ENCODE assay signal across 9 mouse cellular contexts in the genomic region with DNA sequence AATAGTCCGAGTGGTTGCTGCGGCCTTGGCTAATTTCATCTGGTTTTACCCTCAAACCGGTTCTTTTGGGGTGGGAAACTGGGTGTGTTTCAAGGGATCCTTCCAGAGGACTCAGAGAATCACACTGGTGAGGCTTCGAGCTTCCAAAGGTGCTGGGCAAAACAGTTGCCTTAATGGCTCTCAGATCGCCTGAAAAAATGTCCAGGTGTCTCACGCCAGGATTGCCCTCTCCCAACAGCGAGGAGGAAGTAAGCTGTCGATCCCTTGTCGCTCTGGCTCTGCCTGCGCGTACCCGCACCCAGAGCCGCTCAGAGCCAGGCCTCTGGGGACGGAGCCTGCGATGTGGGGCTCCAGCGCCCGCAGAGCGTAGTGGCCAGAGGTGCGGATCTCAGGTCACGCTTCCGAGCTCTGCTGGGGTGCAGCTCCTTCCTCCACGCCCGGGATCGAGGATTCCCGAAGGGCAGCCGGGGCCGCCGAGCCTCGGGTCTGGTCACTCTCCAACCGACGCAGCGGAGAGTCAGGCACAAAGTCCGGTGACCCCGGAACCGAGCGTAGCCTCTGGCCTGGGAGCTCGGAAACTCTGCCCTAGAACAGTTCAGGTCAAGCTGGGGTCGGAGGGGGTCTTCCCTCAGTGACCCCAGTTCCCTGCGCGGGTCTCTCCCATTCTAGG. TPM values are rescaled to one million over a fixed set of nuclear protein-coding genes. Genes with fewer than 3 reads are reported as not detected.
DNase-seq lines count a peak whose midpoint lies in the region; ATAC-seq lines count a peak whose summit lies in the region.
"Had no signal": no experiment of that assay in that cellular context is flagged by ENCODE, and none has a peak within 500 bp of the region (broad histone marks: within the 10 kb centered on the region; RNA-seq: fewer than 3 reads in every experiment).

No protein-coding gene starts in this region.

- peak overlapping the region; percentile 93 for H3K27ac ChIP-seq in heart, embryonic 13.5 days (replicated peaks)
- no peak overlapping the region for H3K27ac ChIP-seq in embryonic facial prominence, embryonic 14.5 days (replicated peaks; ENCODE audit: low read depth, low read length)
- H3K27ac ChIP-seq in midbrain, embryonic 13.5 days = peak overlapping the region; percentile 91

- ATAC-seq in heart, embryonic 13.5 days (ENCODE audit: extremely low read depth, insufficient number of reproducible peaks, low FRiP score, low TSS enrichment) = no peak
- no peak for ATAC-seq in embryonic facial prominence, embryonic 14.5 days (ENCODE audit: low read depth)
- no peak for ATAC-seq in midbrain, embryonic 13.5 days

- peaks cover 39% of the 10 kb centered on the region for H3K27me3 ChIP-seq in heart, embryonic 13.5 days (replicated peaks)
- H3K27me3 ChIP-seq in embryonic facial prominence, embryonic 14.5 days (replicated peaks; ENCODE audit: control insufficient read depth, insufficient read depth, low read length) = peaks cover 93% of the 10 kb centered on the region
- H3K27me3 ChIP-seq in midbrain, embryonic 13.5 days = peaks cover 46% of the 10 kb centered on the region

- H3K4me2 ChIP-seq in heart, embryonic 13.5 days = peak overlapping the region; percentile 92
- peak overlapping the region; percentile 86 for H3K4me2 ChIP-seq in embryonic facial prominence, embryonic 14.5 days (ENCODE audit: low read depth, low read length)
- peak overlapping the region; percentile 66 for H3K4me2 ChIP-seq in midbrain, embryonic 13.5 days (replicated peaks)

- 4% methylated on average over 40 of the region's 40 CpGs for WGBS in heart, embryonic 13.5 days
- 6% methylated on average over 37 of the region's 40 CpGs for WGBS in embryonic facial prominence, embryonic 14.5 days
- whole genome bisulfite sequencing in midbrain, embryonic 13.5 days = 1% methylated on average over 40 of the region's 40 CpGs

- H3K9me3 ChIP-seq in heart, embryonic 13.5 days = no peaks in the 10 kb centered on the region
- H3K9me3 ChIP-seq in embryonic facial prominence, embryonic 14.5 days (ENCODE audit: control insufficient read depth, low read length) = no peaks in the 10 kb centered on the region
- no peaks in the 10 kb centered on the region for H3K9me3 ChIP-seq in midbrain, embryonic 13.5 days

- DNase-seq in heart, adult 11 months = no peak
- no peak for DNase-seq in embryonic facial prominence, embryonic 14.5 days (ENCODE audit: low spot score)
- DNase-seq in kidney, adult 9 months = peak; percentile 87
- DNase-seq in cerebellum, postnatal 25 days = no peak
- DNase-seq in right cerebral cortex, postnatal 4 days = no peak
- no peak for DNase-seq in c-Kit-positive CD71-positive TER-119-positive erythroid progenitor cells, embryonic 14.5 days (ENCODE audit: low spot score)

- H3K9ac ChIP-seq in heart, embryonic 13.5 days = peak overlapping the region; percentile 94
- peak overlapping the region; percentile 46 for H3K9ac ChIP-seq in embryonic facial prominence, embryonic 14.5 days (ENCODE audit: low read depth, low read length)
- H3K9ac ChIP-seq in midbrain, embryonic 13.5 days (replicated peaks) = peak overlapping the region; percentile 78

- peak overlapping the region; percentile 81 for H3K4me3 ChIP-seq in heart, embryonic 13.5 days
- peak overlapping the region; percentile 50 for H3K4me3 ChIP-seq in embryonic facial prominence, embryonic 14.5 days (ENCODE audit: low read depth, low read length)
- H3K4me3 ChIP-seq in midbrain, embryonic 13.5 days (replicated peaks) = peak overlapping the region; percentile 66

- H3K4me1 ChIP-seq in heart, embryonic 13.5 days = peaks cover 33% of the 10 kb centered on the region
- no peaks in the 10 kb centered on the region for H3K4me1 ChIP-seq in embryonic facial prominence, embryonic 14.5 days (ENCODE audit: control insufficient read depth, insufficient read depth, low read length)
- H3K4me1 ChIP-seq in midbrain, embryonic 13.5 days (replicated peaks) = peaks cover 82% of the 10 kb centered on the region

- no peaks in the 10 kb centered on the region for H3K36me3 ChIP-seq in heart, embryonic 13.5 days
- H3K36me3 ChIP-seq in embryonic facial prominence, embryonic 14.5 days (ENCODE audit: control insufficient read depth, insufficient read depth, low read length) = no peaks in the 10 kb centered on the region
- H3K36me3 ChIP-seq in midbrain, embryonic 13.5 days = no peaks in the 10 kb centered on the region
- H3K36me3 ChIP-seq: G1E had no signal

RNA-seq across cellular contexts. Expression of a gene that starts 3.1 kb away (rescaled TPM):
- 3.9 and 4.1 TPM in 2 replicates for polyA plus RNA-seq in heart, embryonic 13.5 days (2015; fragmentation: Nextera tagmentation; extraction: Ambion mirVana)
- polyA plus RNA-seq in embryonic facial prominence, embryonic 14.5 days (2014; fragmentation: Nextera tagmentation; extraction: Ambion mirVana) = 1.2 and 1.3 TPM in 2 replicates
- polyA plus RNA-seq in midbrain, embryonic 13.5 days (2015; fragmentation: Nextera tagmentation; extraction: Ambion mirVana) = 9.1 and 11.0 TPM in 2 replicates
- polyA plus RNA-seq: G1E had no signal
